Mouse (Mus musculus) left cerebral cortex, postnatal 25 days (tissue): Measurements from ENCODE around the gene Rgl1. TPM values are rescaled to one million over a fixed set of nuclear protein-coding genes. Genes with fewer than 3 reads are reported as not detected.

Experiments used
- DNase-seq, 2 experiments: peaks; one replicate each; pipeline ENCODE4 v3.0.0; 2022; ENCODE audit warnings: low spot score in 2 of 2, mixed read lengths in 1 of 2
- intact Hi-C: fragments of 180-260 bp; cut with DNase I; formaldehyde crosslinking; loops from one replicate; pipeline ENCODE4 v1.15.1; 2025
- total RNA-seq, 2 experiments: library from RNA; stranded (reverse); gene quantifications; 2 replicates each; pipeline ENCODE4 v1.2.3; 2021

Gene Rgl1
- total RNA-seq, 2 experiments from 2014 or later, result 121 to 148 TPM

- no peak for DNase-seq
- intact Hi-C loops, result no loop called here
These were observed 259.4 kb downstream of the Rgl1 start for GRCm38 (mm10) chr1:152506726-152507125.

GRCm38 (mm10) chr1:152506175-152506574 is 260.0 kb downstream of the Rgl1 start:
- no peak for DNase-seq
- intact Hi-C loops, result no loop called here

- no peak for DNase-seq
- intact Hi-C loops, result no loop called here
These were observed 266.3 kb downstream of the Rgl1 start for GRCm38 (mm10) chr1:152499802-152500201.

GRCm38 (mm10) chr1:152497581-152497980 is 268.6 kb downstream of the Rgl1 start:
- DNase-seq, result no peak
- intact Hi-C loops, result no loop called here

GRCm38 (mm10) chr1:152496831-152497230 is 269.3 kb downstream of the Rgl1 start:
- no peak for DNase-seq
- intact Hi-C loops, result no loop called here

- no peak for DNase-seq
- intact Hi-C loops, result loop anchor here (2.0 kb wide), 1 partner anchor 15 kb away; no protein-coding TSS in a partner anchor
These were observed 273.9 kb downstream of the Rgl1 start for GRCm38 (mm10) chr1:152492258-152492657.

GRCm38 (mm10) chr1:152490842-152491241 is 275.3 kb downstream of the Rgl1 start:
- intact Hi-C loops, result no loop called here
- no peak for DNase-seq

- peak in 1 of 2 experiments; percentile 24 for DNase-seq
- intact Hi-C loops, result loop anchor here (2.0 kb wide), 1 partner anchor 17 kb away; no protein-coding TSS in a partner anchor
These were observed 290.0 kb downstream of the Rgl1 start for GRCm38 (mm10) chr1:152476126-152476525.

- intact Hi-C loops, result no loop called here
These were observed 297.7 kb downstream of the Rgl1 start for GRCm38 (mm10) chr1:152468443-152468842.

More at GRCm38 (mm10) chr1:152468443-152468842, 297.7 kb downstream of the Rgl1 start:
- peak; percentile 24 to 60 for DNase-seq

Other genes with a start within 250 kb of the Rgl1 start
- not detected for gene Apobec4, start 15.8 kb downstream of the Rgl1 start, total RNA-seq
- 100 to 1,000 TPM; 101 to 107 TPM for gene Arpc5, start 191 bp upstream of the Rgl1 start, total RNA-seq
- gene Ncf2, start 33.8 kb upstream of the Rgl1 start, total RNA-seq, result 1 to 10 TPM; 4.1 to 4.7 TPM
- 10 to 100 TPM; 91.8 to 94.1 TPM for gene Smg7, start 136.3 kb upstream of the Rgl1 start, total RNA-seq
- gene Nmnat2, start 188.6 kb upstream of the Rgl1 start, total RNA-seq, result 100 to 1,000 TPM; 153 to 155 TPM